Mouse (Mus musculus): ENCODE data around the gene Tnr.

Gene Tnr

DNA sequence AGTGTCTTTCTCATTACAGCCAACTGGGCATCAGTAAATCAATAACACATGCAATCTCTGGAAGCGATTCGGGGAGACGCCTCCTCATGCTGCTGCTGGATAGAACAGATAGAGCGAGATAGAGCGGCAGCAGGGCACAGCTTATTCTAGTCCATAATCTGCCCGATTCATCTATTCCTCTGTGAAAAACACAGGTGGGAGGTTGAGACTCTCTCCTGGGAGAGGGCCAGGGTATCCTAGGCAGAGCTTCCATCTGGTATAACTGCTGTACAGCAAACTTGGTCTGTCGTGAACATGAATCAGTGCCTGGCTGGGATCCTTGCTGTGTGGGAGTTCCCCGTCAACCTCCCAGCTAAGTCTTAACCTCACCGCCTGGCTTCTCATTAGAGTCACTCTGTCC, 193.4 kb downstream of the Tnr start:
- no peak for DNase-seq (ENCODE audit: low spot score in 2 of 2)

DNA sequence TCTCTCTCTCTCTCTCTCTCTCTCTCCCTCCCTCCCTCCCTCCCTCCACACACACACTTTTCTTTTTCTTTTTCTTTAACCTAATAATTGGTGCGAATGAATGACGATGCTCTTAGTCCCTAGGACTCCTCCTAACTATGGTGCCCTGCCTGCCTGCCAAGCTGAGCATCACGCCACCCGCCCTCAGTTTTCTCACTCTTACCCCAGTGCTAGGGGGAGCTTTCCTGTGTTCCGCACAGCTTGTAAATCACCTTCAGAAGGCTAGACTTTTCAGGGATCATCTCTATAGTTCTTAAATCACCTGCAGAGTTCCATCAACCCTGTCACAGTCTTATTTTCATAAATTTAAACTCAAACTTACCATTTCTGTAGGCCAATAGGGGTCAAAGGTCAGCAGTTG, 200.2 kb downstream of the Tnr start:
- DNase-seq (ENCODE audit: low spot score in 2 of 2), result no peak

DNA sequence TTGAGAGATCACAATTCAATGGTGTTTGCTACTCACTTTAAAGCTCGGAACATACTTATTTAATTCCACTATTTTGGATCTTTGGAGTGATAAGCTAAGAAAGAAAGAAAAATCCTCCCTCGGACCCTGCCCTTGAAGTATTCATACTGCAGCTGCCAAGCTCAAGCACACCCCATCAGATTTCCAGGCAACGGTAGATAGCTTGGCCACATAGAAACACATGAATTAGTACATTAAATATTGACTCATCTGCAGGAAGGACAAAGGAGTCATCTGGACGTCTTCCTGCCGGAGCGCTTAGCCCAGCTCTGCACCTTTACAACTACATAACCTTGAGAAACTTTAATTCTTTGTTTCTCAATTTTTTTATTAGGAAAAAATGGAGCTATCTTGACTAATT, 205.7 kb downstream of the Tnr start:
- no peak for DNase-seq (ENCODE audit: low spot score in 2 of 2)

DNA sequence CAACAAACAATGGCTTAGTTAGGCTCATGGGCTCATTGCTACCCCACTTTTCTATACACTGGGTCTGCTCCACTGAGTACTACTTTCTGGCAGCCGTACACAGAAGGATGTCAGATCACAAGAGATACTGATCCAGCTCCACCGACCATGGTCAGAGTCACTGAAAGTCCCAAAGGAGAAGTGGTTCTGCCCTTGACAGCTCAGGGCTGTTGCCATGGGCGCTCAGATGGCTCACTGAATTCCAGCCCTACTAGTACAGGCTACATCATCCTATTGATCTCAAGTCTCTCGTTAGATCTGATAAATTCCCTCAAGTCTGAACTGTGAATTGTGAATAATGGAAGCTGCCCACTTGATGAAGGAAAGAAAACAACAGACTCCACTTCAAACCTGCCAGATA, 207.3 kb downstream of the Tnr start:
- DNase-seq (ENCODE audit: low spot score in 2 of 2), result no peak

DNA sequence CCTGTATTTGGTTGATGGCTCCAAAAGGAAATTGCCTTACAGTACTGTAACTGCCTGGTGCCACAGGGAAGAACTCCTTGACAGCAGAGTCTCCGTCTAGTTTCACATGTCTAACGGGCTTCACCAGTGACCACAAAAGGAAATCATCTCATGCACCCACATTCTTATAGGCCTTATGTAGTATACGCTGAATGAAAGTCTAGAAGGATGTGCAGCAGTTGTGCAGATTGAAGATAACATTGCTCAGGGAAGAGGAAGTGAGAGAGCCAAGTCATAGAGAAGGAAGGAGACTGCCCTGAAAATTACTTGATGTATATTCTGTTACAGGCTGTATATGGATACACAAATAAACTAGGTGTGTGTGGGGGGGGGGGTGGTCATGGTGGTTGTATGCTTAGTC, 211.5 kb downstream of the Tnr start:
- no peak for DNase-seq (ENCODE audit: low spot score in 2 of 2)

DNA sequence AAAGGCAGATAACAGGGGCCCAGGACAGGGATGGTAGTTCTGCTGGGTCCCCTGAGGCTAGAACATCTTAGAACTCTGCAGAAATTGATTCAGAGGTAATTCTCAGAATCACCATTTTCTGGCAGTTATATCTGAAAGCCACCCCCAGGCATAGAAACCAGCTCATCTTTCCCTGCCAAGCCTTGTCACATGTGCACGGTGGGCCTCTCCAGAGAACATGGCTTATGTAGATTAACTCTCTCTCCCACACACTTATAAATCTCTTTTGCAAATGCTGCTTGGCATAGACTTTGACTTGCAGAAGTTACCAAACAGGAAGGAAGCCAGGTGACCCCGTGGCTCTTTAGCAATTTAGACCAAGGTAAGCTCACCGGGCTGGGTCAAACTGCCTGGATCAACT, 215.9 kb downstream of the Tnr start:
- no peak for DNase-seq (ENCODE audit: low spot score in 2 of 2)

DNA sequence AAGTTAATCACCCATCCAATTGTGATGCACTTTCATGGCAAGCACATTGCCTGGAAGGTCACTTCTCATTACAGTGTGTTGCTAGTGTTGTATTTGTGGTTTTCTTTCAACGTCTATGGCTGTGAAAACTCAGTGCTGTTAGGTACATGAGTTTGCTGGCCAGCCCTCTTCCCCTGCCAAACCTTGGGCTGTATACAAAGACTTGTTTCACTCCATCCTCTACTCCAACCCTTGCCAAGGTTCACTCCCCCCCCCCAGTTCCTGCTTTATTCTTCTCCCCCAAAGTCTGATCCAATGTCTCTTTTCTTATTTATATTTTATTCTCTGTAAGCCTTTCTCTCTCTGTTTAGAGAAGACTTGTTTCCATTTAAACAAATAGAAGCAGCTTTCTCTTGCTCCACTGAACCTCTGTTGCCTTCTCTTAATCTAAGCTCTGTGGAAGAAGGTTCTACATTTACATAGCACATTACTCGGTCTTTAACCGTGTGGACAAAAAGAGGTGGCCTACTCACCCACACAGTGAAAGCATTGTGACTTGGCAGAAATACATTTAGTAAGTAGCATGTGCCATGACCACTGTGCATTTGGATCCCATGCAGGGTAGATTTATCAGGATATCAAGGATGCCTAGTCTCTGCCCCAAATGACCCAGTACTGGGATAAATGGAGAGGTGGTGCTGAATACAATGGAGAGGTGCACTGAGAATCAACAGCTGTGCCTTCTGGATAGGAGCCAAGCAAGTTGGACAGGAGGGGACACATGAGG, 217.9 kb downstream of the Tnr start:
- DNase-seq (ENCODE audit: low spot score in 2 of 2), result no peak

DNA sequence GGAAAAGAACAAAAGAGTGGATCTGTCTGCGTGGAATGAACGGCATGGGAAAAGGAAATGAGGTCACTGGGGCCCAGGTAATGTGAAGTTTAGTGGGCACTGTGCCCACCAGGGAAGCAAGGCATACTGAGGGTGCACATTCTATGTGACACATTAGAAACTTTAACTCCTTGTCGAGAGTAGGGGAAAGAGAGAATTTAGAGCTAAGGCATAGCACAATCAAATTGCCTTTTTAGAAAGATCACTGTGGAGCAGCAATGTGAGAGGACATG, 218.4 kb downstream of the Tnr start:
- DNase-seq (ENCODE audit: low spot score in 2 of 2), result no peak

DNA sequence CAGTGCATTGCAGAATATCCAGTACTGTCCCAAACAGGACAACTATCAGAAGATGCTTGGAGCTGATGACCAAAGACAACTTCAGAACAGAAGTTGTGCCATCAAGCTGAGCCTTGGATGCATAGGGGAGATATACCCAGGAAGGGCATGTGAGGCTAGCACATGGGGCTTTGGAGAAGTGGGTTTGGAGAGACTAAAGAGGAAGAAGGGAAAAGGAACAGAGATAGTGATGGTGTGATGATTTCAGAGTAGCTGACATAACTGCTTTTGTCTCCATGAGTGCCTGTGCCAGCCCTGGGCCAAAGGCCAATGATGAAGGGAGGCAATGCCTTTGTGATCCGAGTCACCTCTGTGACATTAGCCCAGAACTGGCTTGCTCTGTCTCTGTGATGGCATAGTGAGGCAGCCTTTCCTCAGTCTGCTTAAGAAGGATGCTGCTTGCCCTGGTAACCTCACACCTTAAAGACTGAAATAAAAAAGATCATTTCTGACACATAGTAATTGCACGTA, 220.2 kb downstream of the Tnr start:
- DNase-seq (ENCODE audit: low spot score in 2 of 2), result no peak

DNA sequence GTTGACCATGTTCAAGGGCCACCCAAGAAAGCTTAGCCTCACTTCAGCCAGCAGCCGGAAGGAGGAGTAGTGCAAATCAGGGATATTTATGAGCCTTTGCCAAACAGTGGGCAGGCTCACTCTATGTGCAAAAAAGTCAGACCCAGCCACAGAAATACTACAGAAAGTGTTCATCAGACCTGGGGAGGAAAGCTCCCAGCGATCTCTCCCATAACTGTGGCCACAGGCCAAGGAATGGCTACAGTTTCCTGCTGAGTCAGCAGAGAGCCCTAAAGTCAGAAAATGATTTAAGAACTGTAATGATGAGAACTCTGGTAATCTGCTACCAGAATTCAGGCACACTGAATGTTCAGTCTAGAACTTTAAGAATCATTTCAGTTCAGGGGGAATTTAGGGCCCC, 221.7 kb downstream of the Tnr start:
- DNase-seq (ENCODE audit: low spot score in 2 of 2), result no peak

DNA sequence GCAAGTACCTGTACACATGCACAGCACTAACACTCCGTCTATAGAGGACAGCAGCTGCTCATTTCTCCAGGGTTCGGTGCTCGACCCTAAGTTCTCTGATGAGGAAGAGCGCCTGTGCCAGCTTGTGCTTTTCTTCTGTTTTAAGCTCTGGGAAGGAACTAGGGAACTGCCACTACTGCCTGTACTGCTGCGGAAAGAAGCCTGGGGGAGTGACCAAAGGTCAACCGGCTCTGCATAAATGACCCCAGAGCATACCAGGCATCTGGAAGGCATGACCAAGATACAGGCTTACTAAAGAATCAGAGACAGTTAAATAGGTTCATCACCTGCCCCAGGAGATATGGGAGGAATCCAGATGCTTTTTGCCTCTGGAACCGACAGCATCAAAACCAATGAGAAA, 224.4 kb downstream of the Tnr start:
- no peak for DNase-seq (ENCODE audit: low spot score in 2 of 2)

DNA sequence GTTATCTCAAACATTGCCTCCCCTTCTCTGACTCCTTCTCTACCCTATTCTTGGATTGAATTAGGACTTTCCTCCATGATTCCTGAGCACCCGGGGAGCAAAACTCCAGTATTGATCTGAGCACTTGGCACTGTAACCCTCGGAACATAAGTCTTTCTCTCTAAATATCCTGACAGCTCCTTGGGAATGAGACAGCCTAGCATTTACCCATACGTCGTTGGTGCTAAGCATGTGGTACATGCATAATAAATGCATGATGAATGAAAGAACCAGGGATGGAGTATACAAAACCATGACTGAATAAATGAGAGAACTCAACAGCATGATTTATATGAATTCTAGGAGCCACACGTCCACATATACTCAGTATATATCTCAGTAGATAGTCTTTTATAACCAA, 226.8 kb downstream of the Tnr start:
- no peak for DNase-seq (ENCODE audit: low spot score in 2 of 2)

DNA sequence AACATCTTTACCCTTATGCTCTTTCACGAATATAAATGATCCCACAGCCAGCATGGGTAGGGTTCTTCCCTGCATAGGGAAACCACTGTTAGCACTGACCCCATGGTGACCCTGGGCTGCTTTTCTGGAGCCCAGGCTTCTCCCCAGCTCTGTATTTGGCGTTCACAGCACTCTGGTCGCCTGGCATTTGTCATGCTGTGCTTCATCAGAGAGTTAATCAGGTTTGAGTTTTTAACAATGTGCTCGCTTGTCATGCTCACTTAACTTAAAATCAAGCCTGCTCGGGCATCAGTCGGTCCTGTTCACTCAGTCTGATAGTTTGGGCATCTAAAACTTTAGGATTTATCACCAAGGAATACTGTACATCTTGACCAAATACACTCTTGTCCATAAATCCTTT, 227.3 kb downstream of the Tnr start:
- no peak for DNase-seq (ENCODE audit: low spot score in 2 of 2)

DNA sequence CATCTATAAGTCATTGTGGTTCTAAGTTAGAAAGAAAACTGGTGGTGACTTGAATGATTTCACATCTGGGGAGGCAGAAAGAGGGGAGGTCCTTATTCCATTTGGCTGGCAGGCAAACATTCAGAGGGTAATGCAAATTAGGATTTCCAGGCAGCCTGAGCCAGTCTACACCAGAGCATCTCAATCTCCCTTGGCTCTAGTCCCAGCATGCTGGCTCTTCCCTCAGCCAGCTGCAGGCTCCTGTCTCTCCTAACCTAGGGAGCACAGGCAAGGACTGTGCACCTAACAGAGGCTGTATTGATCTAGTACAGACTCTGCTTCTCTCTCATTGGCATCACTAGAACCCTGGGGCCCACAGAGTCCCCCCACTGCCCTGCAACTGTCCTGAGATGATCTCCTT, 237.4 kb downstream of the Tnr start:
- no peak for DNase-seq (ENCODE audit: low spot score in 2 of 2)

DNA sequence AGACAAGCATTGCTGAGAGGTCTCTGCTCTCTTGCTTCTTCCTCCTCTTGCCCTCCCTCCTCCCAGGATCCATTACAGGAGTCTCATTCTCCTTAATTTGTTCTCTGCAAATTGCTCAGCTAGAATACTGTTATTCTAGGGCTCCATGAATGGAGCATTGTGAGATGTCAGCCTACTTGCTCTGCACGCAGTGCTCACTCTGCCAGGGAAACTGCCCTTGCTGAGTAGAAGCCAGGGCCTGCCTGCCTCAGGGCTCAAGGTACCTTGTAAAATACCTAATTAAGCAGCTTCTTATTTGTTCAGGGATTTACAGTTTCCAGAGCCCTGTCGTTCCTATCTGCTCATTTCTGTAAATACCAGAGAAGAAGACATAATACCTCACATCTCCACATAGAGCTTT, 240.3 kb downstream of the Tnr start:
- no peak for DNase-seq (ENCODE audit: low spot score in 2 of 2)

DNA sequence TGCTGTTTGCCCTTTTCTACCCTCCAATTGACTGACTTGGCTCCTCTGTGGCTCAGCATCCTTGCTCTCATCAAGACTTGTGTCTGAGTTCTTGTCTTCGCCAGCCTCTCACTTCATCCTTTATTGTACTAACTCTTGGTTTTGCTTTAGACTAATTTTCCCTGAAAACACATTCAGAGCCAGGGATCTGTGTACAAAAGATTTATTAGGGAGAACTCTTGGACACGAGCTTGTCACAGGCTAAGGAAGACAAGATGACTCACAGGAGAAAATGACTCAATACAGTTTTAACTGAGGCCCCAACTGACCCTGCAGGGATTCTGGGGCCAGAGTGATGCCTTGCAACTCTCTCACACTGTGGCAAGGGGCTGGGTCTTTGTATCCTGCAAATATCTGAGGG, 241.3 kb downstream of the Tnr start:
- no peak for DNase-seq (ENCODE audit: low spot score in 2 of 2)

DNA sequence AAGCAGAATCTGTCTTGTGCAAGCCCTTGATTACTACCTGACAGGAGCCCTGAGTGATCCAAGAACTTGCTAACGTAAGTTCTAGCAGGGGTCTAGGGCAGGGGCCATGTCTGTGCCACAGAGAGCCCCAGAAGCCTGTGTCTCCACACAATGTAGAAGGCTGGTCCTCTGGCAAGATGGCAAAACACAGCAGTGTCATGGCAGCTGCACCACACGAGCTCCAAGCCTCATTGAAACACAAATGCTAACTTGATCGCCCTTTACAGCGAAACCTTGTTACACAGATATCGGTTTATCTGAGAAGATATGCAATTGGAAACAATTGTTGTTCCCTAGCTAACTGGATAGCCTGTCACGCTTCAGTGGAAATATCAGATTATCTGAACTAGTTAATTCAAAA, 246.4 kb downstream of the Tnr start:
- DNase-seq (ENCODE audit: low spot score in 2 of 2), result no peak

DNA sequence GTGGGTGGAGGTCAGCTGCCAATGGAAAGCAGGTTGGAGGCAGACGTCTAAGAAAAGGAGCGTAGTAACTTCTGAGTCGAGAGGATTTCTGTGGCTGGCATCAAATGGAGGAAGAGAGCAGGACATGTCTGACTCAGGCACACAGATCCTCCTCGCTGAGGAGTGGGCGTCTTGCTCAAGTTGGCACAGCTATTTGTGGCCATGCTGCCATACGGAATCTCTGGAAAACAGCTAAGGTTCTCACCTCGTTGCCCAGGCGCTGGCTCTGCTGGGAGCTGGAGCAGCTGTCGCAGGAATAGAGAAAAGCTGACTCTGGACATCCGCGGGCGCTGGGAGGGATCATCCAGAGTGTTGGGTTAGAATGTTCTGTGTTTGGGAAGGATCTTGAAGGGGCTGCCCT, 250.1 kb downstream of the Tnr start:
- DNase-seq (ENCODE audit: low spot score in 2 of 2), result no peak

DNA sequence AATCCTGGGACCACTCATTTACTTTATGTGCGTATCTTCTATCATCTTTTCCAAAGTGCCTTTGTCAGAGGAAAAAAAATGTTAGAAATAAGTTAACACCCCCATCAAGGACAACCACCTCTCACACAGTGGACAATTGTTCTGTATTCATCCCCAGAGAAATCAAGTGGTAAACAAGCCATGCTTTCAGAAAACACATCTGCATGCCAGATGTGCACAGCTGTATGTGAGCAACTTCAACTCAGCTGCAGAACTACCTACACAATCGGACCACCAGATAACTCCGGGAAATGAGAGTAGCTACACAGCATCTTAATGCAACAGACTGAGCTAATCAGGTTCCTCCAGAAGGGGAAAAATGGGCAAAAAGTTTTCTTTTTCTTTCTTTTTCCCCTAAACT, 251.6 kb downstream of the Tnr start:
- no peak for DNase-seq (ENCODE audit: low spot score in 2 of 2)

DNA sequence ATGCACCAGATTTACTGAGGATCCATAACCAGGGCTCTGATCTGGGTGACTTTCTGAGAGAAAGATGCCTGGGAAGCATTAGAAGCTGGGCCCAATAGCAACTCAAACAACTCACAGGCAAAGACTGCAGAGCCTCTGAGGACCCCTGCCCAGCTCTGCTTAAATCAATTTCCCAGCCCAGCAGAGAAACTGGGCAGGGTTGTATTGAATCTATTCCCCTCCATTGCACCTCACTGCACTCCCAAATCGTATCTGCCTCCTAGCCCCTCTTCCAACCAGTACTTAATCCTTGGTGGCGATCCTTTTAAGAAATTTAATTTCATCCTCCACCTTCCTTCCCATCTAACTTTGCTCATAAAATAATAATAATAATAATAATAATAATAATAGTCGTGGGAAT, 253.5 kb downstream of the Tnr start:
- no peak for DNase-seq (ENCODE audit: low spot score in 2 of 2)

DNA sequence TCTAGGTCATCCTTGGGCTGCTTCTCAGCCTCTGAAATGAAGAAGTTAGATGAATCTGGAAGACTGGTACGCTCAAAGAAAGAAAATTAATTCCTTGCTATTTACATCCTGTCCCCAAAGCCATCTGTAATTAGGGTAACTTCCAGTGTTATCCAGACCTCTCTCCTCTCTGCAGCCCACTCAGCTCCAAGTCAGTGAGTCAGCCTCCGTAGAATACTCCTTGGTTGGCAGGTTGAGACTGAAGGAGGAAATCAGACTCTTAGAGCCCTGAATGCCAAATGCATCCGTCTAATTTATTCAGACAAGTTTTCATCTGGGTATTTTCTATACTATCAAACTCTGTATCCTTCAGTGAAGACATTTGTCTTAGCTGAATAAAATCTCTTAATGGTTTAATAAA, 255.9 kb downstream of the Tnr start:
- no peak for DNase-seq (ENCODE audit: low spot score in 2 of 2)

DNA sequence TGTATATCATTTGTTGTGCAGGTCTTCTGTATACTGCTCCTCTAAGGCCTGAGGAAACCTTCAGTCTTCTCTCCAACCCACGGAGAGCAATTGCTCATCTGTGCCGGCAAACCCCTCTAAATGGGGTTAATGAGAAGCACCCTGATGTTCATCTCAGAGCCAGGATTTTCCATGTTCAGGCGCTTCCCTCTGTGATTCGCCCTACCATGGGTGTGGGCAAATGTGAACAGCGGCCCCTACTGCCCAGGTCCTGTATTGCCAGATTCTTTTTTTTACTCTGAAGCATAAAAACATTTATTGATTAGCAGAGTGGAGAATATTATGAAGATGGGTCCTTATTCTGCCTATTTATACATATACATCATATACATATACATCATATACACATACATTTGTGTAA, 260.3 kb downstream of the Tnr start:
- DNase-seq (ENCODE audit: low spot score in 2 of 2), result peak in 1 of 2 experiments; percentile 24

DNA sequence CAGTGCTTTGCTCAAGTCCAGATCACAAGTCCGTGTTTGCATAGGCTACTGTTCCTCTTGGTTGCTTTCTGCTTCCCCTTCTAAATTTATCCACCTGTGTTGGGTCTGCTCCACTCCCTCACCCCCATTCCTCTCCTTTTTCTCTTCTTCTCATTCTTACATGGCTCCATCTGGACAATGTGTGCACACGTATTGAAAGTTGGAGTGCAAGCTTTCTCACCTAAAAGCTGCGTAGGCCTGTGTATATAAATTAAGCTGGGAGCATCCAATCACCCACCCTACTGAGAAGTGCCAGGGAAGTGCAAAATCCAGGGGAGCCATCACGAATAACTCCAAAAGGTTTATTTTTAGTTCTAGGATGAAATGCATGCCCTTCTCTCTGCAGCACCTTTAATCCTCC, 264.7 kb downstream of the Tnr start:
- no peak for DNase-seq (ENCODE audit: low spot score in 2 of 2)

DNA sequence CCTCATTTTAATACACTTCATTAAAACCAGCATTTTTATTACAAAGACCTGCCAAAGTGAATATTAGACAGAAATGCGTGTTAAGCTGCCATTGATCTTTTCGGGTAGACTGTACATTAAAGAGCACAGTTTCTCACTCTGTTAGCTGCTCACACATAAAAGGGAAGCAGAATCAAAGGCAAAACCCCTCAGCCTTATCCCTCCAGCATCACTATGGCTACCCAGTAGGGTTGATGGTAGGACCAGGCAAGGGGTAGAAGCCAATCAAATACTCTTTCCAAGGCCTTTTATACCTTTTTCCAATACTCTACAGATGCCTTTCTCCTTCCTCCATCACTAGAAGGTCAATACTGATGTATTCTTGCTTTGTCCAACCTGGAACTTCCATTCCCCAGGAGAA, 269.0 kb downstream of the Tnr start:
- no peak for DNase-seq (ENCODE audit: low spot score in 2 of 2)

DNA sequence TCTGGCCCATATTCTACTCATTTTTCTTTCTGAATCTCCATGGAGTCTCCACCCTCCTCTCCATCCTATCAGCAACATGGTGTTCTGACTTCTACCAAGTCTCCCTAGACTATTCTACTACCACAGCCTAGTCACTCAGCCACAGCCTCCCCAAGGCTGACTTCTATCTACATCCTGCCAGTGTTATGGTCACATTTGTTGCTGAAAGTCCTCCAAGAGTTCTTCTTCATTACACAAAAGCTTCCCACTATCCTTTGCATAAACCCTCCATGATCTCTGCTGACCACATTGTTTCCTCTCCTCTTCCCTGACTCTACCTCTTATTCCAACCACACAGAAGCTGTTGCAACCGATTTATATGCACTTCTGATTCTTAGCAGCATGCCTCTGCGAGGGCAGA, 272.5 kb downstream of the Tnr start:
- no peak for DNase-seq (ENCODE audit: low spot score in 2 of 2)
